Mouse (Mus musculus): ENCODE data around the gene Fes.
"Not testable (repeated sequence)": the region's sequence is repeated elsewhere in the genome, so short reads cannot be mapped to it uniquely, and the experiment has no call there.

The Fes gene

DNA sequence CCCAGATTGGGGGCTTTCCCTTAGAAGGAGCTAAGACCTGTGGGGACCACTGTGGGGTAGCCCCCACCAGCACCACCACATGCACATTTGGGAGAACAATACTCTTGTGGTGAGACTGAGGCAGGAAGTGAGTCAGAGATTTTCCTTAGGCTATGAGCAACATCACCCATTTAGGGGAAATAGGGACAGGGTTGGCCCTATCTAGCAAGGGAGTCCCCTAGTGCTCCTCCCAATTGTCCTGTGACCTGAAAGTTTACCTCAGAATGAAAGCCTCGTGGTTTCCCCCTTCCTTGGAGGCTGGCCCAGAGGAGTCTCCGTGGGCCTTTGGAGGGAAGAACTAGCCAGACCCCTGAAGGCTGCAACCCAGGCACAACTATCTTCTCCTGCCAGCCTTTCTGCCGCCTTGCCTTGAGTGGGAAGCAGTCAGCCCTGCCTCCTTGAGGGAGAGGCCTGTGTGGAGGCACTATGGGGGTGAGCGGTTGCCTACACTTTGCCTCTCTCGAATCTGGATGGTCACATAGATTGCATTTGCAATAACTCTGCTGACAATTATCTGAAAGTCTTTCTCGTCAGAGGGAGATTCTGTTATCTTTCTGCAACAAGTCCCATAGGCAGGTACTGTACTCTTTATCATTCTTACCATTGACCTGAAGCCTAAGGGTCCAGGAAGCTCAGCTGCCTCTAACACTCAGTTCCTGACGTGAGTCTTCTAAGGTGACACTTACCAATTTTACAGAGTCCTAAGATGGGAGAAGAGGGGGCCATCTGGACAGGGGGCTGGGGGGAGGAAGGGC lies 16.6 kb upstream of the Fes start:
- no peak for DNase-seq (ENCODE audit: low read depth, low spot score)

DNA sequence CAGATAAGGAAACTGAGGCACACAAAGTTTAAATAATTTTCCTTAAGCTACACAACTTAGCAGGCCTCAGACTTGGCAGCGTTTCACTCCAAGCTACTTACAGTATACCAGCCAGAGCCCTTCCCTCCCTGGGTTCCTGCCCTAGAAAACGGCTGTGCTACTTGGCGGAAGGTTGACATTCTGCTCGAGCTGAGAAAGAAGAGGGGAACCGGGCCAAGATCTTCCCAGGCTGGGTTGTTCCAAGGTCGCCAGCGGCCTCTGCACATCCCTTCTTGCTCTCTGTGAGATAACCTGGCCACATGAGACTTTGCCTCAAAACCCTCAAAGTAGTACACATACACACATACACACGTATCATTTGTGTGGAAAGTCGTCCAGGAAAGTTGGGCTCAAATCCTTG lies 15.8 kb upstream of the Fes start:
- DNase-seq (ENCODE audit: low read depth, low spot score): no peak

DNA sequence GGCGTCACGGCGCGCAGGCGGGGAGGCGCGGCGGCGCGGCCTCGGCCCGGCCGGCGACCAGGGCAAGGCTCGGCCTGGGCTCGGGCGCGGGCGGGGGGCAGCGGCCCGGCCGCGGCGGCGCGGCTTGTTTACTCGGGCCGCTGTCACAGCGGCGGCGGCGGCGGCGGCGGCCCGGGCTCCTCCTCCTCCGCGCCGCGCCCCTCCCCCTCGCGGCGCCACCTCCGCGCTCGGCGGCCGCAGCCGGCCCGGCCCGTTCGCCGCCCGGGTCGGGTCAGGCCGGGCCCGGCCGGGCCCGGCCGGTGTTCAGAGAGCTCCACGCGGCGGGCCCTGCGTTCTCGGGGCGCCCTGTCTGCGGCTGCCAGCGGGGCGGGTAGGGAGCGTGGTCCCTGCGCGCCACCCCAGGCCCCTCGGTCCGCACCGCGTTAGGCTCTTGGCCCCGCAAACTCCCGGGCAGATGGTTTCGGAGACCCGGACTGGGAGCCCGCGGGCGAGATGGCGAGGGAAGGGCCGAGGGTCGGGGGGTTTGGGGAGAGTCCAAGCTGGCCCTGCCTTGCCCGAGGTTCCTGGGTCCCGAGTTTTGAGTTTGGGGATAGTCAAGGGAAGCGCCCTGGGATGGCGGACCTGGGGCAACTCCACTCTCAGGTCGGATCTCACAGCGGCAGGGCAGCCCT lies 15.0 kb upstream of the Fes start:
- DNase-seq (ENCODE audit: low read depth, low spot score): peak; percentile 35

DNA sequence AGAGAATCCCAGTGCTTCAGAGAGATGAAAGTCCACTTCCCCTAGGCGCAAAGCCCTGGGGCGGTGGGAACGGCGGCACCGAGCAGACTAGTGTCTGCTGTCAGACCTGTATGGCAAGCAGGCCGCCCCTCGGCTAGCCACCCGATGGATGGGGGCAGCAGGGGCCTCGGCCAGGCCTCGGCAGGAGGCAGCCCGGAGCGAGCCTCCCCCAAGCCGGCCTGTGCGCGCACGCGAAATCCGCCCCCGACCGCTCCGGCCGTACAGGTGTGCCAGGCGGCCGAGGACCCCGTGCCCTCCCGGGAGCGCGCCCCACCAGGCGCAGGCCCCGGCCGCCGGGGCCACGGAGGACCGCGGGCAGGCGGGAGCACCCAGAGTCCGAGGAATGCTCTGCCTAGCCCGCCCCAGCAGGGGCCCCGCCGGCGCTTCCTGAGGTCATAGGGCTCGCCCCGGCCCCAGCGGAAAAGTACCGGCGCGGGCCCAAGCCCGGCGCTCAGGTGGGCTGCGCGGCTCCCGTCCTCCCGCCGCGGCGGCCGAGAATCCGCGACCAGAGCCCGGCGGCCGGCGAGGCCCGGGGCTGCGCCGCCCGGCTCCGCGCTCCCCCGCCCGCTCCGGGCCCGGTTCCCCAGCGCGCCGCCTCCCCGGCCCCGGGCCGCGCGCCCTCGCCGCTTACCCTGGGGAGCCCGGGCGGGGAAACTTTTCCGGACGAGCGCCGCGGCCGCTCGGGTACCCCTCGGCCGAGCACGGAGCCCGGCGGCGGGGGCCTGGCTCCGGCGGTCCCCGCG lies 14.3 kb upstream of the Fes start:
- peak; percentile 39 for DNase-seq (ENCODE audit: low read depth, low spot score)

DNA sequence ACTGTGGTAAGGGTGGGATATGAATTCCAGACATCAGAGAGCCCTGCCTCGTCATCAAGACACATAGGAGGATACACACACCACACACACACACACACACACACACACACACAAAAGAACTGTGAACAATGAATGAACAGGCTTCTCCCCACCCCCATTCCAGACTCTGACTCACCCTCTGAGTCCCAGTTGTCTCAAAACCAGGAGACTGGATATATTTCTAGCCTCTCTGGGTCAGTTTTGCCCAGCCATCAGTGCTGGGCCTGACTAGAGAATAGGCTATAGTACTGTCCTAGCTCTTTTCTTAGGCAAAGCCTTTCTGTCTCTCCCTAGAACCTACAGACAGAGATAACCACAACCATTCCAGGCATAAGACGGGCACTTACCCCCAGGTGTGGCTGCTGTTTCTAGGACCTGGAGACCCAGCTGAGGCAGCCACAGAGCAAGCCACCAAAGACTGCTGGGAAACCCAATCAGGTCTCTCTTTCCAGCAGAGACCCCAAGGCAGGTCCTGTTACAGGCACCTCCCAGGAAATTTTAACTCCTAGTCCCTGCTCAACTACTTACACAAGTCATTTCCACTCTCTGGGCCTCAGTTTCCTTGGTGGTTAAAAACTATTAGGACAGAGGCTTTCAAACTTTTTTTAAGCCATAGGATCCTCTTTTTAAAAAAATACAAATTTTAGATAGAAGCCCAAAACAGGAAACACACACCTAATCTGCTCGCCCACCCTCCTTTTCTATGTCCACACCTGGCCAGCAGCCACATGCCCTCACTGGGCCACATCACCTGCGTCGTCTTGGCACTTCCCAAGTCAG lies 13.5 kb upstream of the Fes start:
- no peak for DNase-seq (ENCODE audit: low read depth, low spot score)

DNA sequence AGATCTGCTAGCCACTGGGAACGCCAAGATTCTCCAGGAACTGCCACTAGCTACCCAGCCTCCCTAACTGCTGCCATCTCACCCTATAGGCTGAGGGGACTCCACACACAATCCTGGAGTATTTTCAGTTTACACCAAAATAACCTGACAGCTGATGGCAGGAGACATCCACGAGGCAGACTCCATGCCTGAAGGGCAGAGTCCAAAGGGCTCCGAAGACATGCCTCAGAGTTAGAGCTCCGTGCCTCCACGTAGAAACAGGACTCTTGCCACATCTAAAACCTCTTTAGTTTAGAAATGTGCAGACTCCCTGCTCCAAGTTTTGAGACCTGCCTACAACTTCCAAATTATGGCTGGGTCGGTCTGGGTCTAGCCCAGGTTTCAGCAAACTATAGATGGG lies 12.8 kb upstream of the Fes start:
- no peak for DNase-seq (ENCODE audit: low read depth, low spot score)

DNA sequence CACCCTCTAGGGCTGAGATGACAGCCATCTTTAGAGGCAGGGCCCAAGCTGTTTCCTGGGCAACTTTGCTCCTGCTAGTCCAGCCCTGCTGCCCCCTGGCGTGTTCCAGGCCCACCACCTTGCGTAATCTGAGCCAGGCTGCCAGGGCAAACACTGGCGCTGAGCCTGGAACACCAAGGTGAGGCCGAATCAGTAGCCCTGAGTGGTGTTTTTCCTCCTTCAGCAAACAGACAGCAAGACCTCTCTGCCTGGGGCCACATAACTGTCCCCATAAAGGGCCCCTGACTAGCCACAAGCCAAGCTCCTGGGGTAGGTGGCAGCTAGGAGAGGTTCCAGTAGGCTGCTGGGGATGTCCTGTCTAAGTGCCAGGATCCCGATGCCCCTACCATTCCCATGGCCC lies 12.4 kb upstream of the Fes start:
- no peak for DNase-seq (ENCODE audit: low read depth, low spot score)

DNA sequence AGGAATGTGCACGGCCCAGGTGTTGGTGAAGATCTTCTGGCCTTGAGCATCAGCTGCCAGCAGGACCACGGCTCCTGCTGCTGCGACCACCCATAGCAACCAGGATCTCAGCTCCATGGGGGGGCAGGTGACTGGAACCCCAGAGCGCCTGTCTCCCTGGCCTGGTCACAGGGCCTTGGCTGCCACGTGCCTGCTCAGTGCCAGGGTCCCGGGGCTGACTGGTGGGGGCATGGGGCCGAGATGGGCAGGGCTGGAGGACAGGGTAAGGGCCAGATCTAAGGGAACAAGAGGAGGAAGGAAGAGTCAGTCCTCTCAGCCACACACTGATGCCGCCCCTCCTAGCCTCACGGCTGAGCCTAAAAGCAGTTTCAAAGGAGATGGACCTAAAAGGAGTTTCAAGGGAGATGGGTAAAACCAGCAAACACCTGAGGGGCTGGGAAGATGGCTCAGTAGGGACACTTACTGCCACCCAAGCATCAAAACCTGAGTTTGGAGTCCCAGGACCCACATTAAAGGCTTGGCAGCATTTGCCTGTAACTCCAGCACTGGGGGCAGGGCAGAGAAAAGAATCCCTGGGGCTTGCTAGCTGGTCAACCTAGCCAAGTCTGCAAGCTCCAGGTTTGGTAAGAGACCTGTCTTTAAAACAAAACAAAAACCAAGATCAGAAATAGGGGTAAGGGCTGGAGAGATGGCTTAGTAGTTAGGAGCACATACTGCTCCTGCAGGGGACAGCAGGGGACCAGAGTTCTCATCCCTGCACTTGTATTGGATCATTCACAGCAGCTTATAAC lies 11.1 kb upstream of the Fes start:
- no peak for DNase-seq (ENCODE audit: low read depth, low spot score)

DNA sequence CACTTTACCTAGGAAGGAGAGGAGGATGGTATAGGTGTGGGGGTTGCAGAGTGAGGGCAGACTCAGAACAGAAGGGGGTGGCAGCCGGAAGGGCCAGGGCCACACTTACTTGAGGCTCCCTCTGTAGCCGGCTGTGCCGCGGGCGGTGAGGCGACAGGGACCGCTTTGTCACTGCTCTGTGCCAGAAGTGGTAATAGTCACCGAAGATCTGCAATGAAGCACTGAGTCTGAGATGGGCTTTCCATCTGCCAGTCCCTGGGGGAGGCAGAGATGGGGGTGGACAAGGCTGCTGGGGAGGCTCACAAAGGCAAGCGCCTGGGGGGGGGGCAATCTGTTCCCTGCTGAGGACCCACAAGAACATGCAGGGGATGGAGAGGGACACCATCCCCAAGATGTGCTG lies 10.2 kb upstream of the Fes start:
- no peak for DNase-seq (ENCODE audit: low read depth, low spot score)

DNA sequence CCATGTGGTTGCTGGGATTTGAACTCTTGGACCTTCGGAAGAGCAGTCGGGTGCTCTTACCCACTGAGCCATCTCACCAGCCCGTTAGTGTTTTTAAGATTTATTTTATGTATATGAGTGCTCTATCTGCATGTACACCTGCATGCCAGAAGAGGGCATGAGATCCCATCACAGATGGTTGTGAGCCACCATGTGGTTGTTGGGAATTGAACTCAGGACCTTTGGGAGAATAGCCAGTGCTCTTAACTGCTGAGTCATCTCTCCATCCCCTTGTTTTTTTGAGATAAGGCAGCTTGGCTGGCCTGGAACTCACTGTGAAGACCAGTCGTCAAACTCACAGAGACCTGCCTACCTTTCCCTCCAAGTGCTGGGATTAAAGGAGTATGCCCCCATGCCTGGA lies 8.7 kb upstream of the Fes start:
- not testable (repeated sequence) for DNase-seq (ENCODE audit: low read depth, low spot score)

DNA sequence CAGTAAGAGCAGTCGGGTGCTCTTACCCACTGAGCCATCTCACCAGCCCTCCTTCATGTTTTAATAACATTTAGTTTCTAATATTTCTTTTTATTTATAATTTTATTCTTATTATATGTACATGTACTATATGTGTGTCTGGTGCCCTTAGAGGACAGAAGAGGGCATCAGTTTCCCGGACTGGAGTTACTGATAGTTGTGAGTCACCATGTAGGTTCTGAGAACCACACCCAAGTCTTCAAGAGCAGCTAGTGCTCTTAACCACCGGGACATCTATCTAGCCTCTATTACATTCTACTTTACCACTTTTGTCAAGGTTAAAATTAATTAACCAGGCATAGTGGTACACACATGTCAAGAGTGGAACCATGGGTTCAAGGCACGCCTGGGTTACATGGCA lies 6.9 kb upstream of the Fes start:
- DNase-seq (ENCODE audit: low read depth, low spot score): no peak

DNA sequence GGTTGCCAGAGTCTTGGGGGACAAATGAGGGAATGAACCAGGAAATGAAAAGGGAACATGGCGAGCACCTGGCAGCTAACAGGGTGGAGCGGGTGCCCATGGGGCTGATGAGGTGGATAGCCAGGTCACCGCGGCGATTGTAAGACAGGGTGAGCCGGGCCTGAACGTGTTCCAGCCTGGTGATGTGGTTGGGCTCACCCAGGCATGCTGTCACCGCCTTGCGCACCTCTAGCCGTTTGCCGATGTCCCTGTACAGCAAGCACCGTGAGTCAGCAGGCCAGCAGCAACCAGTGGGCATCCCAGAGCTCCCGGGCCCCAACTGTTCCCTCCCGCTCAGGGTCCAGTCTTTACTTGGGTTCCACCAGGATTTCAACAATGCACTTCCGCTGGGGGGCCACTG lies 4.4 kb upstream of the Fes start:
- no peak for DNase-seq (ENCODE audit: low read depth, low spot score)

DNA sequence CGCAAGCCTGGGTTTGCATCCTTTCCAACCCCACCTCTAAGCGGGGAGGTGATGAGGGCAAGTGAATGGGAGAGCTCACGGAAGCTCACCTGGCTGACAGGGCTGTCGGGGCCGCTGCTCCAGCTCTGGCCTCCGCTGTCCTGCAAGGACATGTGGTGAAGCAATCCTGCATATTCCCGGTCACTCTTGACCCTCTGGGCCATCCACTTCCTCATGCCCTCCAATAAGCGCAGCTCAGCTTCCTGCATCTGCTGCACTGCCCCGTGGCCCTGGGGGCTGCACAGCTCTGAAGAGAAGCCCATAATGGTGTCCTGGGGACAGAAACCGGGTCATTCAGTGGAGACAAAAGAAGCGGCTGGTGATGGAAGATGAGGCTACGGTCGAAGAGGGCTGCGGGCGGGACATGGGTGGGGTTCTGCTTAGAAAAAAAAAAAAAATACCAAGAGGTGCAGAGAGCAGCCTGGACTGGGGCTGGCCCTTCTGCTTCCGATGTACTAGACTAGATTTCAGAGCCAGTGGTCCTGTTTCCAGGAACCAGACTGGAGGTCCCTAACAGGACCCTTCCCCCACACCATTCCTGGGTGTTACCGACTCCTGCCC lies 613 bp downstream of the Fes start:
- DNase-seq (ENCODE audit: low read depth, low spot score): no peak

DNA sequence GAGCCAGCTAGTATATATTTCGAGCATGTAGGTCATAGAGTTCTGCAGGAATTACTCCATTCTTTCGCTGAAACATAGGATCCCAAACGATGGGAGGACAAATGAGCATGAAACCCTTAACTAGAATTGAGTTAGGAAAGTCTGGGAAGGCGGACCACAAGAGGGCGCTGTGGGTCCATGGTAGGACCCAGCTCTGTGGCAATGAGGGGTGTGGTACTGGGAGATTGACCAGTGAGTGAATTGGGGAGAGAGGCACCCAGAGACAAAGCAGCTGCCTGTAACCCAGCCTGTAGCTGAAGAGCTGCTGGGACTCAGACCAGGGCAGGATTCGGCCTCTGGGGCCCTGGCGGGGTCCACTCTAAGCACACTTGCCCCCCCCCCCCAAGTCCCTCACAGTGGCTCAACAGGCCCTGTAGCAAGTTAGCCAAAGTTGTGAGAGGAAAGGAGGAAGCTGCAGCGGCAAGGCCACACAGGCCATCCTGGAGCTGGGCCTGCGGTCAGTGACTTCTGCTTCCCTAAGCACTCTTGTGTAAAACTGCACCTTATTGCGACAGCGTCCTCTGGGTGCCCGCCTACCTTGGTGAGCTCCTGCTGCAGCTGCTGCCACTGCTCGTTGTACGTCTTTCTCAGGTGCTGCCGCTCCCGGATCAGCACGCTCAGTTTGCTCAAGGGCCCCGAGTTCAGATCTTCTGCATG lies 1.4 kb downstream of the Fes start:
- peak; percentile 94 for DNase-seq (ENCODE audit: low read depth, low spot score)

DNA sequence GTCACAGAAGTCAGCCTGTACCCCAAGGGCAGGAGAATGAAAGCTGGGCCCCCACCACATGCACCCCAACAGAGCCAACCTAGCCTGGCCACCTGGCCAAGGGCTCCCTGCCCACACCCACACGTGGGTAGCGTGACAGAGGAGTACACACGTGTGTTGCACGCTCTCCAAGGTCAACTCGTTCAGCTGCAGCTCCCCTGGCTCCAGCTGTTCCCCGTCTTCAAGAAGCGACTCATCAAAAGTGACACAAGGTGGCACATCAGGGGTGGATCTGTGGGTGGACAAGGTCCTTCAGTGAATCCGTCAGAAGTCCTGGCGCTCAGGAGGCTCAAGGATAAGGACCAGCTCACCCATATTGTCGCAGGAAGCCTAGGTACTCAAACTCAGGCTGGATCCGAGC lies 4.8 kb downstream of the Fes start:
- DNase-seq (ENCODE audit: low read depth, low spot score): no peak

DNA sequence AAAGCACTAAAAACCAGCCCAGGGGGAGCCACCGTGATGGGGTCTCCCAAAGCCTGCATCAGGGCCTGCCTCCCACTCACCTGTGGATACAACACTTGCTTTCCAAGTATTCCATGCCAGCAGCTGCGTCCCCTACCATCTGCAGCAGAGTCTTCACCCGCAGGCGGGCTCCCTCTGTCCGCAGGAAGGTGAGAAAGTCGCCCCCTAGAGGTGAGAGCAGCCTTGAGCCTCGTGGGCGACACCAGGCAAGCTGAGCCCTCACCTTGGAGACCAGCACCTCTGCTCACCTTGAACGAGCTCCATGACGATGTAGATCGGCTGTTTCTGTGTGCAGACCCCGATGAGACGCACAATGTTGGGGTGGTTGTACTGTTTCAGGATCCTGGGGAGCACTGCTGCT lies 8.2 kb downstream of the Fes start:
- peak; percentile 12 for DNase-seq (ENCODE audit: low read depth, low spot score)

DNA sequence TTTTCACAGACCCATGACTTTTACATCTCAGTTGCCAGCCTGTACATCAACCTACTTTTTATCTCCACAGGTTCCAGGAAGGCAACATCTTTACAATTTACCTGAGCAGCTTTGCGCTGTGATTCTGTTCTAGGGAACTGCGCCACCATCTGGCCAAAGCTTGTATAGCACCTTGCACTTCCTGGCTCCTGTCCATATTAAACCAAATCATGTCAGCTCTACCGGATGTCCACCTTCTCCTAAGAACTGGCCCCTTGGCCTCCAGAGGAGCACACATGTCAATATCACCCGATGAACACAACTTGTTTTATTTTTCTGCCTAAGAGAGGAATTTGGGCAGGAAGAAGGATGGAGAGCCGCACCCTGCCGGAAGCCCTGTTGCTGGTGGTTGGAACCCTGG lies 10.3 kb downstream of the Fes start:
- DNase-seq (ENCODE audit: low read depth, low spot score): peak; percentile 67

DNA sequence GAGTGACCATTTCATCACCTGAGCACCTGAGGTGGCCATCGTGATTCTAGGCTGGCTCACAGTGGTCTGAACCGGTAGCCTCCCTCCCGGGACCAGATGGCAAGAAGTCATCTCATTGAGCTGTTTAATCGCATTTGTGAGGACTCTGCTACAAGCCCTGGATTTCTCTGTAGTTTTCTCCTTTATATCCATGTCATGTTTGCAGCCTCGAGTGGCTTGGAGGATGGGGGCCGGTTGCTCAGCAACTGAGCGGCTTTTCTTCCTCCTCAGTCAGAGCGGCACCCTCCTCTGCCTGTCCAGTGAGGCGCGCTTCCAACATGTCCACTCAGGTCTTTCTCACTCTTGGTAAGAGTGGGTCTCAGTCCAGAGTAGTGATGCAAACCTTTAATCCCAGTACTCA lies 11.6 kb downstream of the Fes start:
- no peak for DNase-seq (ENCODE audit: low read depth, low spot score)

DNA sequence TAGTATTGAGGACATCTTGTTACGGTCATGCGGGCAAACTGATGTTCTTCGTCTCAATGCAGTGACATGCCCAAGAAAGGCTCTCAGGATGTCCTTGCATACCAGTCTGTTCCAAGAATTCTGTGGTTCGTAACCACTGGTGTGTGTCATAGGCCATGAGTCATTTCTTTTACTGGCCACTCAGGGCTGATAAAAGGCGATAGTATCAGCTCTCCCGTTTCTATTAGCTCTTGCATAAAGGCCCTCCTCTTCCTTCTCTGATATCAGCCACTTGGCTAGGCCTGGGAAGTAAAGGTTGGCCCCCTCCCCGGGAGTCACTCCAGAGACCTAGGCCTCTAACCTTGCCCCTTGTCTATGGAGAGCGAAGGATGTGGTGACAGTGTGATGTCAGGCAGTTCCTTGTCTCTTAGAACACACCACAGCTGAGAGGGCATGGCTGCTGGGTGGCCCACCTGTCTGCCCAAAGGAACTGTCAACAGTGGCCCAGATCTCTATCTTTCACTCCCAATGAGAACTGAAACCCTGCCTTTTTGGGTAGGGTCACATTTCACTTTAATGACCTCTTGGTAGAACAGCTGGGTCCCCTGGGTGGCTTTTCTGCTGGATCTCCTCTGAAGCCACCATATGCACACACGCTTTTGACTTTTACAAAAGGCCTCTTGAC lies 12.2 kb downstream of the Fes start:
- DNase-seq (ENCODE audit: low read depth, low spot score): no peak
